Mouse (Mus musculus) intestine, postnatal 0 days (tissue): ENCODE results near the gene Ptprg. TPM values are rescaled to one million over a fixed set of nuclear protein-coding genes. Genes with fewer than 3 reads are reported as not detected.

ENCODE experiments used
- ATAC-seq: fragments of 200-750 bp; cut with Nextera tagmentation; 2 replicates; pipeline ENCODE4 v1.8.0; 2017; ENCODE audit warnings: mild to moderate bottlenecking, moderate TSS enrichment, moderate library complexity
- H3K27ac ChIP-seq: fragments of 300-500 bp; sonication (generic); 2 replicates; pipeline ENCODE4 v1.5.1; 2014; ENCODE audit warnings: mild to moderate bottlenecking, low read depth, low read length, moderate library complexity
- H3K27me3 ChIP-seq: fragments of 300-500 bp; sonication (generic); replicated peaks from 2 replicates; pipeline ENCODE4 v1.6.1; 2014; ENCODE audit warnings: low read length, mixed read lengths; ENCODE audit not compliant: control insufficient read depth, insufficient read depth
- H3K36me3 ChIP-seq: fragments of 300-500 bp; sonication (generic); 2 replicates; pipeline ENCODE4 v1.6.1; 2014; ENCODE audit warnings: mild to moderate bottlenecking, moderate library complexity; ENCODE audit not compliant: control insufficient read depth, insufficient read depth
- H3K4me1 ChIP-seq: fragments of 300-500 bp; sonication (generic); replicated peaks from 2 replicates; pipeline ENCODE4 v1.6.1; 2014; ENCODE audit warnings: antibody characterized with exemption, low read length, mixed read lengths; ENCODE audit not compliant: control insufficient read depth, insufficient read depth
- H3K4me2 ChIP-seq: fragments of 300-500 bp; sonication (generic); replicated peaks from 2 replicates; pipeline ENCODE4 v1.6.1; 2014; ENCODE audit warnings: low read depth, mild to moderate bottlenecking, moderate library complexity
- H3K4me3 ChIP-seq: fragments of 300-500 bp; sonication (generic); 2 replicates; pipeline ENCODE4 v1.5.1; 2014; ENCODE audit warnings: low read depth, low read length
- H3K9ac ChIP-seq: fragments of 300-500 bp; sonication (generic); 2 replicates; pipeline ENCODE4 v1.6.1; 2014; ENCODE audit warnings: mild to moderate bottlenecking, low read depth, low read length
- H3K9me3 ChIP-seq: fragments of 300-500 bp; sonication (generic); 2 replicates; pipeline ENCODE4 v1.6.1; 2016; ENCODE audit warnings: mixed run types; ENCODE audit not compliant: control insufficient read depth
- CTCF ChIP-seq: sonication (generic); IDR thresholded peaks from 2 replicates; pipeline ENCODE4 v1.5.1; 2016; ENCODE audit warnings: low read depth, mild to moderate bottlenecking, control low read depth, antibody characterized with exemption, moderate library complexity
- WGBS: fragments of 180-500 bp; shearing (Covaris S2); extraction: QIAGEN DNeasy Blood & Tissue Kit; methylation state at CpG from one replicate; pipeline ENCODE4 v1.1.7; 2014; 5-methylcytosine and 5-hydroxymethylcytosine counted together
- polyA plus RNA-seq: library from polyadenylated mRNA; unstranded; fragments of >200 nt; fragmentation: Nextera tagmentation; extraction: Ambion mirVana; gene quantifications from 2 replicates; pipeline ENCODE4 v1.2.1, GENCODE M21; 2015

The Ptprg gene
- polyA plus RNA-seq, 1 experiment from 2014 or later: 3.7 TPM

DNA sequence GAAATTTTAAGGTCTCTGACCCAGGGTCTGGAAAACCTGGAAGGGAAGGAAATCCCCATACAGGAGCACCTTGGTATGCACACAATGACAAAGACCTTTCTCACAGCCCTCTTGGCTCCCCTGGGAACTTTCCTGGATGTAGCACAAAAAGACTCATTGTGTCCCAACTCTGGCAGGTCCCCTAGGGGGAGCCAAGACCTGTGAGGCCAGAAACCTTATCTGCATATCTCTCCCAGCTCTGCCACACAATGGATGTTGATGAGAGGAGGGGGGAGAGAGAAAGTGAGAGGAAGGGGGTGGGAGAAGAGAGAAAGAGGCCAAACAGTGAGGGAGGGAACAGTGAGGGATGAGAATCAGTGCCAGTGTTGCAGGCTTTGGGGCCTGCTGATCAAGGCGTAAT, 18.9 kb upstream of the Ptprg start:
- WGBS: 56% methylated on average over 1 of the region's 1 CpGs
- TF ChIP-seq CTCF: peak; percentile 34

DNA sequence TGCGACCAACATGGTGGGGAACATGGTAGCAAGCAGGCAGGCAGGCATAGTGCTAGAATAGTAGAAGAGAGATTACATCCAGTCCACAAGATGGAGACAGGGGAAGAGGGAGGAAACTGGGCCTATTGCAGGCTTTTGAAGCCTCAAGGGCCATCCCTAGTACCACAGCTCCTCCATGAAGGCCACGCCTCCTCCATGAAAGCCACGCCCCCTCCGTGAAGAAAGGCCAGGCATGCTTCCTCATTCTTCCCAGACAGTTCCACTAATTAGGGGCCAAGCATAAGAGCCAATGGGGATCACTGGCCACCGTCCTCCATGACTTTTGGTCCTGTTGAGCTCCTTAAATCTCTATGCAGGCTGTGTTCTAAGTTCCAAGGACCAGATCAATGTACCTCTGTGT, 17.2 kb upstream of the Ptprg start:
- no peak for ATAC-seq
- Histone ChIP-seq H3K9me3 (no peaks in the 10 kb centered on the region), H3K4me2 (no peak overlapping the region), H3K4me1 (no peaks in the 10 kb centered on the region), H3K4me3 (no peak overlapping the region), H3K36me3 (no peaks in the 10 kb centered on the region), H3K27ac (no peak overlapping the region), H3K27me3 (no peaks in the 10 kb centered on the region), H3K9ac (no peak overlapping the region)
- WGBS: 78% methylated on average over 5 of the region's 5 CpGs
- no peak for TF ChIP-seq CTCF

More for the DNA sequence above, 18.9 kb upstream of the Ptprg start:
- no peaks in the 10 kb centered on the region for H3K4me1 ChIP-seq
- no peak overlapping the region for H3K4me2 ChIP-seq
- no peaks in the 10 kb centered on the region for H3K36me3 ChIP-seq
- no peak overlapping the region for H3K27ac ChIP-seq
- no peak overlapping the region for H3K4me3 ChIP-seq
- no peak overlapping the region for H3K9ac ChIP-seq
- ATAC-seq: no peak
- H3K27me3 ChIP-seq: no peaks in the 10 kb centered on the region
- H3K9me3 ChIP-seq: no peaks in the 10 kb centered on the region

- no peak for TF ChIP-seq CTCF
- no peaks in the 10 kb centered on the region for H3K36me3 ChIP-seq
- 20% methylated on average over 11 of the region's 11 CpGs for WGBS
- H3K9ac ChIP-seq: no peak overlapping the region
- H3K4me3 ChIP-seq: peak overlapping the region; percentile 79
- no peaks in the 10 kb centered on the region for H3K27me3 ChIP-seq
- no peaks in the 10 kb centered on the region for H3K9me3 ChIP-seq
- H3K4me1 ChIP-seq: 0 out of 2 replicates have a peak, but pooled peaks cover 4% of the 10 kb centered on the region
- ATAC-seq: no peak
- H3K4me2 ChIP-seq: peak overlapping the region; percentile 97
- no peak overlapping the region for H3K27ac ChIP-seq
Observed at GRCm38 (mm10) chr14:11551892-11552291, 1.4 kb upstream of the Ptprg start.

GRCm38 (mm10) chr14:11552521-11553272, 635 bp upstream of the Ptprg start:
- TF ChIP-seq CTCF: no peak
- Histone ChIP-seq H3K27me3 (no peaks in the 10 kb centered on the region), H3K4me3 (peak overlapping the region; percentile 79), H3K27ac (peak overlapping the region; percentile 93), H3K4me2 (peak overlapping the region; percentile 97), H3K36me3 (no peaks in the 10 kb centered on the region), H3K4me1 (0 out of 2 replicates have a peak, but pooled peaks cover 4% of the 10 kb centered on the region), H3K9ac (peak overlapping the region; percentile 78), H3K9me3 (no peaks in the 10 kb centered on the region)
- WGBS: 1% methylated on average over 33 of the region's 33 CpGs
- peak; percentile 47 for ATAC-seq

DNA sequence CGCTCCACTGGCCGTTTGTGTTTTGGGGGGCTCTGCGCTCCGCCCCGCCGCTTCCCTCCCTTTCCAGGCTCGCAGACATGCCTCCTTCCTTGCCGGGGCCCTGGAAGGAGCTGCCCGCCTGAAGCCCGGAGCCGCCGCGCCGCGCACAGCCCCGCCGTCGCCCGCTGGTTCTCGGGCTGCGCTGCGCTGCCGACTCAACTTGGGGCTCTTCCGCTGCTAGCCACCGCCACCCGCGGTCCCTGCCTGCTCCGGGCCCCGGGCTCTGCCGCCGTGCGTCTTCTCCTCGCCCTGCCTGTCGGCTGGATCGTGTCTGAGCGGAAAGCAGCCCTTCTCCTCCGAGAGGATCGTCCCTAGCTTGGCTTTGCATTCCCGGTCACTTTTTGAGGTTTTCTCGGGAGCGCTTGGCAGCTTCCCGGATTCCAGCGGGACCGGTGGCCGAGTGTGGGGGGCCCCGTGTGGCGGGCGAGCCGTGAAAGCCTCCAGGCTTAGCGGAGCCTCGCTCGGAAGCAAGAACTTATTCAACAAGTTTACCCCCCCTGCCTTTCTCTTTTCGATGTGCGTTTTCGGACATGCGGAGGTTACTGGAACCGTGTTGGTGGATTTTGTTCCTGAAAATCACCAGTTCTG, 460 bp downstream of the Ptprg start:
- H3K27ac ChIP-seq: peak overlapping the region; percentile 93
- WGBS: under 1% methylated on average over 57 of the region's 57 CpGs
- ATAC-seq: peak; percentile 62
- no peaks in the 10 kb centered on the region for H3K36me3 ChIP-seq
- no peaks in the 10 kb centered on the region for H3K9me3 ChIP-seq
- TF ChIP-seq CTCF: no peak
- H3K4me2 ChIP-seq: peak overlapping the region; percentile 97
- H3K9ac ChIP-seq: peak overlapping the region; percentile 78
- H3K27me3 ChIP-seq: no peaks in the 10 kb centered on the region
- H3K4me3 ChIP-seq: peak overlapping the region; percentile 79
- 0 out of 2 replicates have a peak, but pooled peaks cover 4% of the 10 kb centered on the region for H3K4me1 ChIP-seq

DNA sequence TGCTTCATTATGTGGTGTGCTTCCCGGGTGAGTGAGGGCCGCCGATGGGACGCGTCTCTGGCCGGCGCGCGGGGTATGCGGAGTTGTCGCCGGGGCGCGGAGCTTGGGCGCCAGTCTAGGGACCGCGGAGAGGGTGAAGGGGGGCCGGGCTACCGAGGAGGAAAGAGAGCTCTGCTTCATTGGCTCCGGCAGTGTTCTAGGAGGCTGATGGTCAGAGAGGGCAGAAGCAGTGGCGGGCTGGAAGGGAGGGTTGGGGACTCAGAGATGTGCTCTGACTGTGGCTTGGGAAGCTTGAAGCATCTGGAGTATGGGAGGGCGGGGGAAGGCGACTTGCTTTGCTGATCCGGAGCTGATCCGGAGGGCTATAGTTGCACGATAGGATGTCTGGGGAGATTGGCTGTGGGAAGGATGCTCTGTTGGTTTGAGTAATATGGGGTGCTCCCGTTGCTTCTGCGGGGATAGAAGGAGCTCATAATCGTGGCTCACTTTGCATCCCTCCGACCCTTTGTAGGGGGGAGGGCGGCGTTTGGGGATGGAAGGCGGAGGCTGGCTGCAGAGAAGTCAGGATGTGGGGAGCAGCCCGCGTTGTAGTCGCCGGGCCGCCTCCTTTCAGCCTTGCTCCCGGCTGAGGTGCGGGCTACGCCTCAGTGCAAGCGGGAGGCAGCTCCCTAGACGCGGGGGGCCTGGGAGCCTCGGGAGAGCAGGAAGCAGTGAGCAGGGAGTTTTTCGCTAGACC, 1.1 kb downstream of the Ptprg start:
- Histone ChIP-seq H3K9ac (peak overlapping the region; percentile 78), H3K27ac (peak overlapping the region; percentile 93), H3K36me3 (no peaks in the 10 kb centered on the region), H3K9me3 (no peaks in the 10 kb centered on the region), H3K4me3 (peak overlapping the region; percentile 79), H3K4me2 (peak overlapping the region; percentile 97), H3K27me3 (no peaks in the 10 kb centered on the region), H3K4me1 (0 out of 2 replicates have a peak, but pooled peaks cover 4% of the 10 kb centered on the region)
- under 1% methylated on average over 46 of the region's 46 CpGs for WGBS
- TF ChIP-seq CTCF: no peak
- ATAC-seq: no peak
